Mouse (Mus musculus) neural tube, embryonic 15.5 days (tissue): Measurements from ENCODE around the gene Enah. TPM values are rescaled to one million over a fixed set of nuclear protein-coding genes. Genes with fewer than 3 reads are reported as not detected.

Experiments used
- ATAC-seq: fragments of 200-750 bp; cut with Nextera tagmentation; 2 replicates; pipeline ENCODE4 v1.8.0; 2017; ENCODE audit warnings: mild to moderate bottlenecking, moderate TSS enrichment, moderate library complexity; ENCODE audit not compliant: low FRiP score
- H3K27ac ChIP-seq: fragments of 300-500 bp; sonication (generic); replicated peaks from 2 replicates; pipeline ENCODE4 v1.5.1; 2015; ENCODE audit warnings: mild to moderate bottlenecking, inconsistent platforms
- H3K27me3 ChIP-seq: fragments of 300-500 bp; sonication (generic); replicated peaks from 2 replicates; pipeline ENCODE4 v1.6.1; 2015; ENCODE audit warnings: inconsistent platforms
- H3K36me3 ChIP-seq: fragments of 300-500 bp; sonication (generic); 2 replicates; pipeline ENCODE4 v1.6.1; 2015; ENCODE audit warnings: inconsistent platforms
- H3K4me1 ChIP-seq: fragments of 300-500 bp; sonication (generic); 2 replicates; pipeline ENCODE4 v1.6.1; 2015; ENCODE audit warnings: inconsistent platforms
- H3K4me2 ChIP-seq: fragments of 300-500 bp; sonication (generic); 2 replicates; pipeline ENCODE4 v1.6.1; 2015; ENCODE audit warnings: inconsistent platforms, mild to moderate bottlenecking, moderate library complexity
- H3K4me3 ChIP-seq: fragments of 300-500 bp; sonication (generic); replicated peaks from 2 replicates; pipeline ENCODE4 v1.5.1; 2015; ENCODE audit warnings: mild to moderate bottlenecking, inconsistent platforms
- H3K9ac ChIP-seq: fragments of 300-500 bp; sonication (generic); replicated peaks from 2 replicates; pipeline ENCODE4 v1.6.1; 2015; ENCODE audit warnings: mild to moderate bottlenecking, inconsistent platforms
- H3K9me3 ChIP-seq: fragments of 300-500 bp; sonication (generic); replicated peaks from 2 replicates; pipeline ENCODE4 v1.6.1; 2016; ENCODE audit warnings: inconsistent platforms
- WGBS: fragments of 180-500 bp; shearing (Covaris S2); methylation state at CpG from one replicate; pipeline ENCODE4 v1.1.7; 2015; ENCODE audit warnings: mixed read lengths; 5-methylcytosine and 5-hydroxymethylcytosine counted together
- polyA plus RNA-seq: library from polyadenylated mRNA; unstranded; fragments of >200 nt; fragmentation: Nextera tagmentation; extraction: Ambion mirVana; gene quantifications from 2 replicates; pipeline ENCODE4 v1.2.1, GENCODE M21; 2015

Enah gene
- polyA plus RNA-seq, 1 experiment from 2014 or later, result 34.1 TPM

- 78% methylated on average over 7 of the region's 7 CpGs for WGBS
- no peaks in the 10 kb centered on the region for H3K4me1 ChIP-seq
- H3K9me3 ChIP-seq, result no peaks in the 10 kb centered on the region
- H3K4me3 ChIP-seq, result no peak overlapping the region
- ATAC-seq, result no peak
- H3K4me2 ChIP-seq, result no peak overlapping the region
- H3K27me3 ChIP-seq, result no peaks in the 10 kb centered on the region
- no peak overlapping the region for H3K9ac ChIP-seq
- H3K27ac ChIP-seq, result no peak overlapping the region
- H3K36me3 ChIP-seq, result no peaks in the 10 kb centered on the region
Observed at GRCm38 (mm10) chr1:182052385-182052784, 32.6 kb upstream of the Enah start.

GRCm38 (mm10) chr1:182049813-182050212, 30.0 kb upstream of the Enah start:
- Histone ChIP-seq H3K4me1 (0 out of 2 replicates have a peak, but pooled peaks cover 6% of the 10 kb centered on the region), H3K36me3 (no peaks in the 10 kb centered on the region), H3K27ac (no peak overlapping the region), H3K4me2 (no peak overlapping the region), H3K9ac (no peak overlapping the region), H3K4me3 (no peak overlapping the region), H3K27me3 (no peaks in the 10 kb centered on the region), H3K9me3 (no peaks in the 10 kb centered on the region)
- WGBS, result 79% methylated on average over 7 of the region's 7 CpGs
- ATAC-seq, result no peak

GRCm38 (mm10) chr1:182048101-182048500, 28.3 kb upstream of the Enah start:
- Histone ChIP-seq H3K9ac (no peak overlapping the region), H3K4me3 (no peak overlapping the region), H3K9me3 (no peaks in the 10 kb centered on the region), H3K27me3 (no peaks in the 10 kb centered on the region), H3K27ac (no peak overlapping the region), H3K36me3 (no peaks in the 10 kb centered on the region), H3K4me2 (no peak overlapping the region), H3K4me1 (0 out of 2 replicates have a peak, but pooled peaks cover 6% of the 10 kb centered on the region)
- WGBS, result 87% methylated on average over 4 of the region's 4 CpGs
- no peak for ATAC-seq

DNA sequence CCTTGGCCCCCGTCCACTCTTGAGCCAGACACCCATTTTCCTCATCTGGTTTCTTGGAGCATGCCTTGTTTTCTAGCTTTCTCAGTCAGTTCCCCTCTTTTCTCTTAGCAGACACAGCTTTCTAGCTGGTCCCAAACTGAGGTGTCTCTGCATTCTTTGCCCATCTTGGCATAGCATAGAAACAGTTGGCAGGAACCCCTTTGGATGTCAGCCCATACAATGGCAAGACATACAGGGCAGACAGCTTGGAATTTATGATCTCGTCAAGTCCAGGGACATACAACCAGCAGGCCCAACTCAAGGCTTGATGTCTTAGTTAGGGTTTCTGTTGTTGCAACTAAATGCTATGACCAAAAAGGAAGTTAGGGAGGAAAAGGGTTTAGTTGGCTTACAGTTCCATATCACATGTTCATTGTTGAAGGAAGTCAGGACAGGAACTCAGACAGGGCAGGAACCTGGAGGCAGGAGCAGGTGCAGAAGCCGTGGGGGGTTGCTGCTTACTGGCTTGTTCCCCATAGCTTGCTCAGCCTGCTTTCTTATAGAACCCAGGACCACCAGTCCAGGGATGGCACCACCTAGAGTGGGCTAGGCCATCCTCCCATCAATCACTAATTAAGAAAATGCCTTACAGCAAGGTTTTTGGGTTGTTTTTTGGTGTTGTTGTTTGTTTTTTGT, 27.4 kb upstream of the Enah start:
- H3K27me3 ChIP-seq, result no peaks in the 10 kb centered on the region
- no peak overlapping the region for H3K9ac ChIP-seq
- H3K4me2 ChIP-seq, result no peak overlapping the region
- H3K36me3 ChIP-seq, result no peaks in the 10 kb centered on the region
- H3K4me1 ChIP-seq, result 0 out of 2 replicates have a peak, but pooled peaks cover 6% of the 10 kb centered on the region
- H3K9me3 ChIP-seq, result no peaks in the 10 kb centered on the region
- H3K27ac ChIP-seq, result no peak overlapping the region
- ATAC-seq, result no peak
- H3K4me3 ChIP-seq, result no peak overlapping the region
- WGBS, result 95% methylated on average over 3 of the region's 3 CpGs

GRCm38 (mm10) chr1:182045208-182045607, 25.4 kb upstream of the Enah start:
- 0 out of 2 replicates have a peak, but pooled peaks cover 6% of the 10 kb centered on the region for H3K4me1 ChIP-seq
- H3K4me3 ChIP-seq, result no peak overlapping the region
- no peaks in the 10 kb centered on the region for H3K27me3 ChIP-seq
- no peak for ATAC-seq
- no peak overlapping the region for H3K27ac ChIP-seq
- H3K4me2 ChIP-seq, result no peak overlapping the region
- H3K9ac ChIP-seq, result no peak overlapping the region
- no peaks in the 10 kb centered on the region for H3K36me3 ChIP-seq
- no peaks in the 10 kb centered on the region for H3K9me3 ChIP-seq
- 35% methylated on average over 4 of the region's 4 CpGs for WGBS

GRCm38 (mm10) chr1:182040538-182040937, 20.7 kb upstream of the Enah start:
- 0 out of 2 replicates have a peak, but pooled peaks cover 6% of the 10 kb centered on the region for H3K4me1 ChIP-seq
- H3K9me3 ChIP-seq, result no peaks in the 10 kb centered on the region
- no peak for ATAC-seq
- H3K36me3 ChIP-seq, result no peaks in the 10 kb centered on the region
- no peak overlapping the region for H3K27ac ChIP-seq
- H3K4me2 ChIP-seq, result no peak overlapping the region
- no peak overlapping the region for H3K4me3 ChIP-seq
- H3K27me3 ChIP-seq, result no peaks in the 10 kb centered on the region
- 92% methylated on average over 3 of the region's 3 CpGs for WGBS
- no peak overlapping the region for H3K9ac ChIP-seq

- H3K4me1 ChIP-seq, result no peaks in the 10 kb centered on the region
- no peaks in the 10 kb centered on the region for H3K9me3 ChIP-seq
- no peaks in the 10 kb centered on the region for H3K36me3 ChIP-seq
- H3K4me3 ChIP-seq, result no peak overlapping the region
- H3K4me2 ChIP-seq, result no peak overlapping the region
- no peak overlapping the region for H3K9ac ChIP-seq
- no peak overlapping the region for H3K27ac ChIP-seq
- no peak for ATAC-seq
- no peaks in the 10 kb centered on the region for H3K27me3 ChIP-seq
Observed at GRCm38 (mm10) chr1:182031757-182032156, 12.0 kb upstream of the Enah start.

DNA sequence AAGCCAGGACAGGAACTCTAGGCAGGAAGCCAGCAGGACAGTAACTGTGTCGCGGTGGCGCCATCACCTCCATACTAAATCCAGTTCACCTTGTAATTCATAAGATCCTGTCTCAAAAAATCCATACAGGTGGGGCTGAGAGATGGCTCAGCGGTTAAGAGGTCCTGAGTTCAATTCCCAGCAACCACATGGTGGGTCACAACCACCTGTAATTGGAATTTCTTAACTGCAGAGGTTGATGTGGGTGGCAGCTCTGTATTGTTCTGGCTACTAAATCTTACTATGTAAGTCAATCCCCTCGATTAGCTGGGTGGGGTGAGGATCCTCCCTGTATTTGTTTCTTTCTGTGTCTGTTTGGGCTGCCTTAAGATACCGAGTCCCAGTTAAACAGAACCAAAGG, 11.3 kb upstream of the Enah start:
- Histone ChIP-seq H3K27me3 (no peaks in the 10 kb centered on the region), H3K9me3 (no peaks in the 10 kb centered on the region), H3K4me2 (no peak overlapping the region), H3K27ac (no peak overlapping the region), H3K4me3 (no peak overlapping the region), H3K9ac (no peak overlapping the region), H3K36me3 (no peaks in the 10 kb centered on the region), H3K4me1 (no peaks in the 10 kb centered on the region)
- 81% methylated on average over 6 of the region's 6 CpGs for WGBS
- no peak for ATAC-seq

GRCm38 (mm10) chr1:182029989-182030649, 10.3 kb upstream of the Enah start:
- Histone ChIP-seq H3K4me1 (no peaks in the 10 kb centered on the region), H3K36me3 (no peaks in the 10 kb centered on the region), H3K27ac (no peak overlapping the region), H3K9ac (no peak overlapping the region), H3K4me3 (no peak overlapping the region), H3K27me3 (no peaks in the 10 kb centered on the region), H3K4me2 (no peak overlapping the region), H3K9me3 (no peaks in the 10 kb centered on the region)
- WGBS, result 77% methylated on average over 5 of the region's 5 CpGs
- ATAC-seq, result no peak

DNA sequence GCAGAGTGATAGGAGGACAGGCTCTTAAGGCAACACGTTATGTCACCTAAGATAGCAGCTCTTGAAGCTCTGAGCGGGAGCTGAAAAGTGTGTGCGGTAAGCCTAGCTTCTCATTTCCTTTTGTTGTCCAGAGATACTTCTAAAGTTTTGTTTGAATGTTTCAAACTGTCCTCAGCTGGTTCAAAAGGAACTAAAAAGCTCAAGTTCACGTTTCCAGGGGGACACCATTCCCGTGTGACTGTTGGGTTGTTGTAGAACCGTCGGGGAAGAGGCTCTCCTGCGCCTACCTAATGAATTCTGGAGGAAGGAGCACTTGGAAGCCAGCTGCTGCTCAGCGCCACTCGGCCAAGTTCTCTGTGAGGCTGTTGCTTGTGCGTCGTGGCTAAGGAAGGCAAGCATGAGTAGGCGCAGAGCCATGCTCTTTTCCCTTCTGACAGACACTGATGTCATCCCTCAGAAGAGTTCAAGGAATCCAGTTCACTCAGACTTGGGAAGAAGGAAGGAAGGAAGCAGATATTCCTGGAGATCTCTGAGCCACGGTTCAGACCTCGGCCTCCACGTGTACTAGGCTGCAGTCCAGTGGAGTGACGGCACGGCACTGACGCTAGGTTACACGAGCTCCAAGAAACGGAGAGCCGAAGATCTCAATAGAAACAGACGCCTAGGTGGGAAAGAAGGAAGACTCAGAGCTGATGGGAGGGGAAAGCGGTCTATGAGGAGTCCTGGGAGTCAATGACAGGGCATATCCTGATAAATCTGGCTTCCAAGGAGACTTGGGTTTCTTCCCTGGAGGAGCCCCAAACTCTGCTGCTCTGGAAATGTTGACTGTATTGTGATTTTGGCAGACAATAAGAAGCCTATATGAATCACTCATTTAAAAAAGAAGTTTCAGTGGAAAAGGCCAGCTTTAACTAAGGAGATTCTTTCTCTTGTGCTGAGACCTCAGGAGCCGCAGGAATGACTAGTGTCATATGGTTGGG, 8.7 kb upstream of the Enah start:
- Histone ChIP-seq H3K4me3 (no peak overlapping the region), H3K9me3 (no peaks in the 10 kb centered on the region), H3K36me3 (no peaks in the 10 kb centered on the region), H3K4me2 (no peak overlapping the region), H3K4me1 (no peaks in the 10 kb centered on the region), H3K9ac (no peak overlapping the region), H3K27me3 (no peaks in the 10 kb centered on the region), H3K27ac (no peak overlapping the region)
- WGBS, result 88% methylated on average over 25 of the region's 25 CpGs
- no peak for ATAC-seq

GRCm38 (mm10) chr1:182027426-182027979, 7.7 kb upstream of the Enah start:
- Histone ChIP-seq H3K9ac (no peak overlapping the region), H3K4me2 (no peak overlapping the region), H3K27ac (no peak overlapping the region), H3K36me3 (no peaks in the 10 kb centered on the region), H3K4me1 (no peaks in the 10 kb centered on the region), H3K9me3 (no peaks in the 10 kb centered on the region), H3K27me3 (no peaks in the 10 kb centered on the region), H3K4me3 (no peak overlapping the region)
- WGBS, result 60% methylated on average over 9 of the region's 9 CpGs
- ATAC-seq, result no peak
